Mouse (Mus musculus) liver, embryonic 16.5 days (tissue): Measurements from ENCODE around the gene Rbfox3. TPM values are rescaled to one million over a fixed set of nuclear protein-coding genes. Genes with fewer than 3 reads are reported as not detected.

Experiments used
- ATAC-seq: fragments of 200-750 bp; cut with Nextera tagmentation; 2 replicates; pipeline ENCODE4 v1.8.0; 2017; ENCODE audit warnings: low read depth, mild to moderate bottlenecking, moderate number of reproducible peaks, moderate library complexity
- H3K27ac ChIP-seq: fragments of 300-500 bp; sonication (generic); 2 replicates; pipeline ENCODE4 v1.5.1; 2014; ENCODE audit warnings: mild to moderate bottlenecking, low read length
- H3K27me3 ChIP-seq: fragments of 300-500 bp; sonication (generic); 2 replicates; pipeline ENCODE4 v1.6.1; 2014; ENCODE audit warnings: low read depth, low read length, mixed read lengths; ENCODE audit not compliant: control insufficient read depth, insufficient read depth
- H3K36me3 ChIP-seq: fragments of 300-500 bp; sonication (generic); 2 replicates; pipeline ENCODE4 v1.6.1; 2014; ENCODE audit warnings: mild to moderate bottlenecking; ENCODE audit not compliant: control insufficient read depth, insufficient read depth
- H3K4me1 ChIP-seq: fragments of 300-500 bp; sonication (generic); 2 replicates; pipeline ENCODE4 v1.6.1; 2014; ENCODE audit warnings: low read depth, low read length, mixed read lengths; ENCODE audit not compliant: control insufficient read depth
- H3K4me2 ChIP-seq: fragments of 300-500 bp; sonication (generic); 2 replicates; pipeline ENCODE4 v1.6.1; 2014; ENCODE audit warnings: low read depth, low read length, mixed read lengths
- H3K4me3 ChIP-seq: fragments of 300-500 bp; sonication (generic); 2 replicates; pipeline ENCODE4 v1.5.1; 2014; ENCODE audit warnings: low read depth, mild to moderate bottlenecking, low read length
- H3K9ac ChIP-seq: fragments of 300-500 bp; sonication (generic); 2 replicates; pipeline ENCODE4 v1.6.1; 2014; ENCODE audit warnings: low read depth, low read length
- H3K9me3 ChIP-seq: fragments of 300-500 bp; sonication (generic); replicated peaks from 2 replicates; pipeline ENCODE4 v1.6.1; 2016; ENCODE audit warnings: low read length; ENCODE audit not compliant: control insufficient read depth
- WGBS: fragments of 180-500 bp; shearing (Covaris S2); extraction: QIAGEN DNeasy Blood & Tissue Kit; methylation state at CpG from one replicate; pipeline ENCODE4 v1.1.7; 2014; ENCODE audit not compliant: insufficient replicate concordance; 5-methylcytosine and 5-hydroxymethylcytosine counted together
- polyA plus RNA-seq: library from polyadenylated mRNA; unstranded; fragments of >200 nt; fragmentation: Nextera tagmentation; extraction: Ambion mirVana; gene quantifications from 2 replicates; pipeline ENCODE4 v1.2.1, GENCODE M21; 2015

The Rbfox3 gene
- polyA plus RNA-seq, 1 experiment from 2014 or later = 0.40 TPM

DNA sequence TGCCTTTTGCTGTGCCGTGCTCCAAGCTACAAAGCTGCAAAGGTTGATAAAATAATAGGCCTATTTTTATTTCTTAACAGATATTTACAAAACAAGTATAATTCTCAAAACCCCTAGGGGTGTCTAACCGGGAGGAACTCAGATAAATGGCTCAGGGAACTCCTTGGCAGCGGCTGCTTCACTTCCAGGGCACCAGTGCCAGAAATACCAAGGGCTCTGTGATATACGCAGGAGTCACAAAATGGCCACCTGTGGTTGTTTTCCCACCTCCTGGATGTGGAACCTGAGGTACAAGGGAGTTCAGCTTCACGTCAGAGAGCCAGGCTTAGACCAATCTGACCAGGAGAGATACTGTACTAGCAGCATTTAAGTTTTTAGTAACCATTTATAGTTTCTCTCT is 51.6 kb downstream of the Rbfox3 start:
- ATAC-seq = no peak
- no peak overlapping the region for H3K9ac ChIP-seq
- no peak overlapping the region for H3K4me3 ChIP-seq
- no peak overlapping the region for H3K4me2 ChIP-seq
- no peaks in the 10 kb centered on the region for H3K4me1 ChIP-seq
- no peak overlapping the region for H3K27ac ChIP-seq
- no peaks in the 10 kb centered on the region for H3K9me3 ChIP-seq
- WGBS = 48% methylated on average over 5 of the region's 5 CpGs
- H3K36me3 ChIP-seq = no peaks in the 10 kb centered on the region
- no peaks in the 10 kb centered on the region for H3K27me3 ChIP-seq

DNA sequence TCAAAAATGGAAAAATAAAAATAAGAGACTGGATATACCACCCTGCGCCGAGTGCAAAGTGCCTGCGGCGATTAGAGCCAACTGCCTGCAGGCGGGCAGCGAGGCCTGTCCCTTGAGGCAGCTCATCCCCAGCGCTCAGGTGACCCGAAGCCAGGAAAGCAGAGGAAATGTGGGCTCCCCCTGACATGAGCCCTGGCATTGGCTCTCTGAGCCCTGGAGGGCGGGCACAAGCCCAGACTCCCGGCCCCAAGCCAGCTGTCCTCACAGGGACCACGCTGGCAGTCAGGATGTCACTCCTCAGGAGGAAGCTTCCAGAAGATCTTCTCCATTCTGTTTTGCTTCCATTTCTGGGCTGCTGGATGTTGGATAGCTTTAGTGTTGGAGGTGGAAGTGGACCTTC is 53.1 kb downstream of the Rbfox3 start:
- Histone ChIP-seq H3K4me3 (no peak overlapping the region), H3K27ac (no peak overlapping the region), H3K36me3 (no peaks in the 10 kb centered on the region), H3K4me2 (no peak overlapping the region), H3K4me1 (no peaks in the 10 kb centered on the region), H3K9me3 (no peaks in the 10 kb centered on the region), H3K27me3 (no peaks in the 10 kb centered on the region), H3K9ac (no peak overlapping the region)
- ATAC-seq = no peak
- 64% methylated on average over 11 of the region's 11 CpGs for WGBS

DNA sequence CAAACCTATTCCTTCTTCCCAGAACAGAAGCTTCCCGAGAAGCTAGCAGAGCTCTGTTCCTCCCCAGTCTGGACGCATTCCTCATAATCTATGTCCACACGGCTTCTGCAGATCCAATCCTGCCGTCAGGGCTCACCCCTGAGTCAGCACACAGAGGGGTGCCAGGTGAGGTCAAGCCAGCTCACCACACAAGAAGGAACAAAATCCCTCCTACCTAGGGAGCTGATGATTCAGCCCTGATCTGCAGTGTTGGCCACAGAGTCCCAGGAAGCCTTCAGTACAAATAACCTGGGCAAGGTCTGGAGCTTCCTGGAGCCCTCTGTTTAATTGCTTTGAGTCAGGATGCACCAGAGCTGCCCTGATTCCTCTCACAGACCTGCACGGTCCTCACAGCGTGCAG is 60.0 kb downstream of the Rbfox3 start:
- Histone ChIP-seq H3K4me2 (no peak overlapping the region), H3K27ac (no peak overlapping the region), H3K9me3 (no peaks in the 10 kb centered on the region), H3K27me3 (no peaks in the 10 kb centered on the region), H3K4me1 (no peaks in the 10 kb centered on the region), H3K4me3 (no peak overlapping the region), H3K9ac (no peak overlapping the region), H3K36me3 (no peaks in the 10 kb centered on the region)
- 56% methylated on average over 6 of the region's 6 CpGs for WGBS
- ATAC-seq = no peak

DNA sequence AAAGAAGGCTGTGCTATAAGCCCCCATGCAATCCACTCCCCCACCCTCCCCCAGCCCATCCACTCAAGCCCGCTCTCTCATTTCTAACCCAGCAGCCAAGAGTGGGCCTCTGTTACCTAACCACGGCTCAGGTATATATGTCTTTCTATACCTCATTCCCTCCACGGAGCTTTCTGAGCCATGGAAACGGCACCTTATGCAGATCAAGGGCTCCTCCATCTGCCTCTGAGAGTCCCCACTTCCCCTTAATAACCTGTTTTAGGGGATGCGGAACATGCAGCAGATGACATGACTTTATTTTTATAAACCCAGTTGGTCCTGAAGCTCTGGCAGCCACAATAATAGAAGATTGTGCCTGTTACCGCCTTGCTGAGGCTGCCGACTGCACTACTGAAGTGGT is 63.4 kb downstream of the Rbfox3 start:
- Histone ChIP-seq H3K27me3 (no peaks in the 10 kb centered on the region), H3K27ac (no peak overlapping the region), H3K9me3 (no peaks in the 10 kb centered on the region), H3K36me3 (no peaks in the 10 kb centered on the region), H3K4me2 (no peak overlapping the region), H3K4me3 (no peak overlapping the region), H3K4me1 (no peaks in the 10 kb centered on the region), H3K9ac (no peak overlapping the region)
- 72% methylated on average over 7 of the region's 7 CpGs for WGBS
- no peak for ATAC-seq

DNA sequence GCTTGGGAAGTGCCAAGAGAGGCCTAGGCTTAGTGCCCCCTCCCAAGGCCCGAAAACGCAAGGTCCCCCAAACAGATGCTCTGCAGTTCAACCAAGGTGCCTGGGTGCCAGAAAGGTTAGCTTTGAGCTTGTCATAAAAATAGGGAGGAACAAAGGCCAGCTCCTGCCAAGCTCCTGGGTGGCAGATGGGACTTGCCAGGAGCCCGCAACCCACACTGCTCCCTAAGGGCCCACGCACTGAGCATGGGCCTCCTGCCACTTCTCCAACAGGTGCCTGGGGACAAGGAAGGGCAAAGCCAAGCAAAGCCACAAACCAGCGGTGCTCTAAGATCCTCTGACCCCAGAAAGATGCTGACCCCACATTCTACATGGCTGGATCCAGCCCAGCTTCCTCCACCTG is 70.4 kb downstream of the Rbfox3 start:
- no peaks in the 10 kb centered on the region for H3K9me3 ChIP-seq
- no peaks in the 10 kb centered on the region for H3K4me1 ChIP-seq
- WGBS = 72% methylated on average over 5 of the region's 5 CpGs
- no peak overlapping the region for H3K27ac ChIP-seq
- ATAC-seq = no peak
- no peak overlapping the region for H3K4me3 ChIP-seq
- no peak overlapping the region for H3K4me2 ChIP-seq
- H3K27me3 ChIP-seq = no peaks in the 10 kb centered on the region
- H3K36me3 ChIP-seq = no peaks in the 10 kb centered on the region
- H3K9ac ChIP-seq = no peak overlapping the region

DNA sequence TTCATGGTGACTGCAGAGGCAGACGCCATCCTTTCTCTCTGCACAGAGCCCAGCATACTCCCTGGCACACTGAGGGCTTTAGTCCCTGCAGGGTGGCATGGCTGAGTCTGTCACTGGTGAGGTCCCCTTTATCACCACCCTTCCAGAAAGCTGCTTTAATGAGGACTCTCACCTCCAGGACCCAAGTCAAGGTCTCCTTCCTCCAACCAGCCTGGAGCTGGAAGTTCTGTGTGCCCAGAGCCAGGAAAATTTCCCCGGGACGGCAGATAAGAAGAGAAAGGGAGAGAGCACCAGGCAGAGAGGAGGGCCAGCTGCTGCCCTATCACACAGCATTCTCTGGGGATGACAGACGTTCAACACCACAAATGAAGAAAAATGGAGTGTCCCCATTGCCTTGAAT is 73.2 kb downstream of the Rbfox3 start:
- Histone ChIP-seq H3K9me3 (no peaks in the 10 kb centered on the region), H3K9ac (no peak overlapping the region), H3K36me3 (no peaks in the 10 kb centered on the region), H3K4me2 (no peak overlapping the region), H3K27me3 (no peaks in the 10 kb centered on the region), H3K27ac (no peak overlapping the region), H3K4me1 (no peaks in the 10 kb centered on the region), H3K4me3 (no peak overlapping the region)
- no peak for ATAC-seq
- WGBS = 37% methylated on average over 4 of the region's 4 CpGs

DNA sequence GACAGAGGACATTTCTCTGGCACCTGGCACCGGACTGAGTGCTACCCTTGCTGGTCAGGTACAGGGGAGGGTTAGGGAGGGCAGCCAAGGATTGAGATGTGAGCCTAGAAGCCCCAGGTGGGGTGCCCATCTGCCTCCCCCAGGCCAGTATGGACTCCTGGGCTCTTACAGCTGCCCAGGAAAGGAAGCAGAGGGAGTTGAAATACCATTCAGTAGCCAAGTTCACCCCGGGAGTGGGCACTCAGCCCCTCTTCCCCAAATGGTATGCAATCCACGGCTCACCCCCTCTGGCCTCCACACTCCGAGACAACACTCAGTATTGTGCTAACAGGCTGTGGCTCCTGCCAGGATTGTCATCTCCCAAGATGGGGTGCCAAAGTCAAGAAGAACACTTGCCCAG is 74.5 kb downstream of the Rbfox3 start:
- H3K4me1 ChIP-seq = no peaks in the 10 kb centered on the region
- H3K4me3 ChIP-seq = no peak overlapping the region
- no peaks in the 10 kb centered on the region for H3K9me3 ChIP-seq
- 40% methylated on average over 4 of the region's 4 CpGs for WGBS
- ATAC-seq = no peak
- no peaks in the 10 kb centered on the region for H3K36me3 ChIP-seq
- H3K9ac ChIP-seq = no peak overlapping the region
- no peaks in the 10 kb centered on the region for H3K27me3 ChIP-seq
- no peak overlapping the region for H3K4me2 ChIP-seq
- H3K27ac ChIP-seq = no peak overlapping the region

DNA sequence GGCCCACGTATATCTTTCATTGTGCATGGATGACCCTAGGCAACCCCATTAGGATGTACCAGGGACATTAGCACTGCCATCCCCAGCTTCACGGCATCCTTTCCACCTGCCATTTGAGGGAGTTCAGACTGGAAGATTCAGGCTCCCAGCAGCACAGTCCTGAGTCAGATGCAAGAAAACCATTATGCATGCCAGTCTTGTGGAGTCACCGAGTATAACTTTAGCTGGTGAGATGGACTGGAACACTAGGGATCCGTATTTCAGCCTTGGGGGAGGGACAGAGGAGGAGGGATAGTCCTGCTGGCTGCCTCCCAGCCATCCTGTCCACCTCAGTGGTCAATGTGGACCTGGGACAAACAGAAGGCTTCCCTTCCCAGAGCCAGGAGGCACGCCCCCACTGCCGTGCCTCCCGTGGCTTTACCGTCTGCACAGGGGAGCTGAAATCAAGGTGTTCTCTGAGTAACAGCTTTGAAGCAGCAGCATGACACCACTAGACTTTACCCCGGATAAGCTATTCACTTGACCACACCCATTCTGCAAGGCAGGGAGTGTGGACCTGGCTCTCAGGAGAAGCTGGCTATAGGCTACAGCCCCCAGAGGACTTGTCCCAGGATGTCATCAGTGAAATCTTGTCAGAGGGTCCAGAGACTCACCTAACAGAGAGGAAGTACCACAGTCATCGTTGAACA is 78.5 kb downstream of the Rbfox3 start:
- Histone ChIP-seq H3K36me3 (no peaks in the 10 kb centered on the region), H3K27me3 (no peaks in the 10 kb centered on the region), H3K9me3 (no peaks in the 10 kb centered on the region), H3K4me2 (no peak overlapping the region), H3K9ac (no peak overlapping the region), H3K27ac (no peak overlapping the region), H3K4me1 (no peaks in the 10 kb centered on the region), H3K4me3 (no peak overlapping the region)
- WGBS = 49% methylated on average over 10 of the region's 10 CpGs
- no peak for ATAC-seq

DNA sequence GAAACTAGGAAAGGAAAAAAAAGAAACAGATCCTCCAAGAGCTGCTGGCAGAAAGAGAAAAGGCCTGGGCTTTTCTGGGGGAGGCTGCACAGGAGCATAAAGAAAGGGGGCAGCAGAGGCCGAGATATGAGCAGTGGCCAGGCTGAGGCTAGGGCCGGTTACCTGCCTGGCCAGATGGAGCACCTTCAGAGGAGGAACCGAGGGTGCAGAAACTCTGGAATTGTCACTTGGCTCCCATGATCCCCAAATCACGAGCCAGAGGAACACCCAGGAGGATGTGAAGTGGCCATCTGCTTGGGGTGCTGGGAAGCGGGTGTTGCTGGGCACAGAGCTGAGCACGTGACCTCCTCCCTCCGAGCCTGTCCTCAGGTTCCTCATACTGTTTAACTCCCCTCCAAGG is 79.7 kb downstream of the Rbfox3 start:
- no peaks in the 10 kb centered on the region for H3K27me3 ChIP-seq
- H3K4me3 ChIP-seq = no peak overlapping the region
- no peak for ATAC-seq
- no peak overlapping the region for H3K4me2 ChIP-seq
- no peaks in the 10 kb centered on the region for H3K9me3 ChIP-seq
- H3K9ac ChIP-seq = no peak overlapping the region
- no peaks in the 10 kb centered on the region for H3K36me3 ChIP-seq
- 45% methylated on average over 7 of the region's 7 CpGs for WGBS
- no peaks in the 10 kb centered on the region for H3K4me1 ChIP-seq
- H3K27ac ChIP-seq = no peak overlapping the region
